Mouse (Mus musculus) embryonic stem cell, embryonic (primary cell): ENCODE results near the gene Smarcc2.

Experiments
- CTCF ChIA-PET, 4 experiments: fragments of 300-600 bp in 2 of 4; fragments of 350-600 bp in 2 of 4; sonication (Branson Sonifier 250); formaldehyde crosslinking; loops; one replicate each; lab custom pipeline; 2022; ENCODE audit warnings: inconsistent platforms in 2 of 4; lab: Charles Lee
- POLR2A ChIA-PET, 4 experiments: fragments of 300-600 bp in 2 of 4; fragments of 350-600 bp in 2 of 4; sonication (Branson Sonifier 250); formaldehyde crosslinking; loops; one replicate each; lab custom pipeline; 2022; ENCODE audit warnings: antibody characterized with exemption in 4 of 4, inconsistent platforms in 1 of 4; lab: Charles Lee

Smarcc2 gene

GRCm38 (mm10) chr10:128458719-128459408 lies at the start of gene Smarcc2:
TSS of gene Smarcc2 (plus strand) at chr10:128459248.
- ChIA-PET CTCF (interaction anchor here in 3 of 4 experiments (0.6 to 2.1 kb wide), 7 partner anchors 10 to 412 kb away, joined by 3 to 8 read pairs (median 3); no protein-coding TSS in a partner anchor), POLR2A (interaction anchor here (1.0 to 4.9 kb wide), 15 partner anchors 10 to 136 kb away, joined by 3 to 31 read pairs (median 6); partner anchors contain the start of genes Esyt1 (in 2 of the 4), Zc3h10 (in 2 of the 4), Cnpy2 (in 1 of the 4) and Myl6 (in 1 of the 4))

GRCm38 (mm10) chr10:128409692-128410559 lies 49.1 kb upstream of the Smarcc2 start:
- ChIA-PET CTCF (interaction anchor here in 3 of 4 experiments (0.7 to 2.5 kb wide), 14 partner anchors 11 to 503 kb away, joined by 3 to 19 read pairs (median 7); partner anchors contain the start of genes Ankrd52 (in 1 of the 3), Coq10a (in 1 of the 3), Esyt1 (in 1 of the 3) and Pa2g4 (in 1 of the 3)), POLR2A (interaction anchor here in 3 of 4 experiments (0.5 to 3.8 kb wide), 25 partner anchors 10 to 327 kb away, joined by 3 to 43 read pairs (median 13); partner anchors contain the start of genes Coq10a (in 2 of the 3), Myl6 (in 2 of the 3), Ankrd52 (in 1 of the 3) and Atp5b (in 1 of the 3))

GRCm38 (mm10) chr10:128410560-128410845 lies 48.5 kb upstream of the Smarcc2 start:
- POLR2A ChIA-PET = interaction anchor here in 3 of 4 experiments (0.5 to 3.8 kb wide), 51 partner anchors 8 to 742 kb away, joined by 3 to 43 read pairs (median 10); partner anchors contain the start of genes Ankrd52 (in 3 of the 3), Coq10a (in 3 of the 3), Myl6b (in 3 of the 3) and Myl6 (in 2 of the 3)
- CTCF ChIA-PET = interaction anchor here (0.7 to 2.5 kb wide), 26 partner anchors 11 to 850 kb away, joined by 3 to 19 read pairs (median 6); partner anchors contain the start of genes Ankrd52 (in 1 of the 4), Coq10a (in 1 of the 4), Erbb3 (in 1 of the 4) and Esyt1 (in 1 of the 4)

GRCm38 (mm10) chr10:128411211-128412054 lies 47.6 kb upstream of the Smarcc2 start, which contains the start of the genes Nabp2 and Rnf41:
TSS of gene Nabp2 (minus strand) at chr10:128411492.
TSS of gene Rnf41 (plus strand) at chr10:128411657.
- CTCF ChIA-PET = interaction anchor here (0.5 to 2.5 kb wide), 66 partner anchors 9 to 1590 kb away, joined by 3 to 19 read pairs (median 4); partner anchors contain the start of genes Esyt1 (in 3 of the 4), Ankrd52 (in 2 of the 4), Myl6 (in 2 of the 4) and Baz2a (in 1 of the 4)
- POLR2A ChIA-PET = interaction anchor here (0.5 to 3.8 kb wide), 154 partner anchors 9 to 1072 kb away, joined by 3 to 43 read pairs (median 5); partner anchors contain the start of genes Ankrd52 (in 3 of the 4), Cnpy2 (in 3 of the 4), Coq10a (in 3 of the 4) and Esyt1 (in 3 of the 4)

GRCm38 (mm10) chr10:128412055-128412381 lies 47.0 kb upstream of the Smarcc2 start:
- ChIA-PET CTCF (interaction anchor here (0.6 to 2.5 kb wide), 41 partner anchors 8 to 851 kb away, joined by 3 to 19 read pairs (median 5); partner anchors contain the start of genes Esyt1 (in 3 of the 4), Ankrd52 (in 2 of the 4), Baz2a (in 1 of the 4) and Cnpy2 (in 1 of the 4)), POLR2A (interaction anchor here (0.5 to 3.8 kb wide), 122 partner anchors 9 to 750 kb away, joined by 3 to 43 read pairs (median 6); partner anchors contain the start of genes Ankrd52 (in 3 of the 4), Cnpy2 (in 3 of the 4), Myl6b (in 3 of the 4) and Stat2 (in 3 of the 4))

GRCm38 (mm10) chr10:128412558-128412957 lies 46.5 kb upstream of the Smarcc2 start:
- POLR2A ChIA-PET = interaction anchor here (0.6 to 3.8 kb wide), 46 partner anchors 8 to 744 kb away, joined by 3 to 43 read pairs (median 10); partner anchors contain the start of genes Zc3h10 (in 3 of the 4), Ankrd52 (in 2 of the 4), Cnpy2 (in 2 of the 4) and Coq10a (in 2 of the 4)
- CTCF ChIA-PET = interaction anchor here in 3 of 4 experiments (0.6 to 2.3 kb wide), 12 partner anchors 15 to 322 kb away, joined by 3 to 11 read pairs (median 4); partner anchors contain the start of genes Ankrd52 (in 1 of the 3), Baz2a (in 1 of the 3) and Myl6 (in 1 of the 3)

- POLR2A ChIA-PET = interaction anchor here (0.6 to 3.2 kb wide), 9 partner anchors 9 to 166 kb away, joined by 3 to 18 read pairs (median 6); partner anchors contain the start of genes Esyt1 (in 1 of the 4), Myl6b (in 1 of the 4) and Stat2 (in 1 of the 4)
- CTCF ChIA-PET = interaction anchor here in 1 of 4 experiments (1.9 kb wide), 1 partner anchor 54 kb away, joined by 6 read pairs; no protein-coding TSS in a partner anchor
These were observed 46.0 kb upstream of the Smarcc2 start for GRCm38 (mm10) chr10:128413076-128413475.

- CTCF ChIA-PET = no interaction called here
- POLR2A ChIA-PET = no interaction called here
These were observed 44.2 kb upstream of the Smarcc2 start for GRCm38 (mm10) chr10:128414848-128415247.

GRCm38 (mm10) chr10:128422426-128422825 lies 36.6 kb upstream of the Smarcc2 start:
- CTCF ChIA-PET = no interaction called here
- POLR2A ChIA-PET = interaction anchor here in 2 of 4 experiments (2.8 to 3.7 kb wide), 2 partner anchors 11 kb away, joined by 10 to 23 read pairs; partner anchors contain the start of genes Nabp2 (in 2 of the 2) and Rnf41 (in 2 of the 2)

GRCm38 (mm10) chr10:128424604-128425003 lies 34.4 kb upstream of the Smarcc2 start:
- CTCF ChIA-PET = interaction anchor here in 1 of 4 experiments (1.4 kb wide), 1 partner anchor 14 kb away, joined by 4 read pairs; the partner anchor contains the start of genes Nabp2 and Rnf41
- POLR2A ChIA-PET = no interaction called here

- CTCF ChIA-PET = interaction anchor here in 1 of 4 experiments (0.9 to 1.4 kb wide), 2 partner anchors 14 to 783 kb away, joined by 3 to 4 read pairs; partner anchors contain the start of genes Nabp2 and Rnf41
These were observed 33.8 kb upstream of the Smarcc2 start for GRCm38 (mm10) chr10:128425260-128425659.

GRCm38 (mm10) chr10:128429052-128429451 lies 30.0 kb upstream of the Smarcc2 start:
- CTCF ChIA-PET = interaction anchor here in 2 of 4 experiments (1.0 to 1.2 kb wide), 2 partner anchors 17 to 155 kb away, joined by 3 to 4 read pairs; partner anchors contain the start of genes Nabp2 (in 1 of the 2) and Rnf41 (in 1 of the 2)
- POLR2A ChIA-PET = interaction anchor here in 1 of 4 experiments (3.0 kb wide), 1 partner anchor 18 kb away, joined by 15 read pairs; the partner anchor contains the start of genes Nabp2 and Rnf41

More at GRCm38 (mm10) chr10:128425260-128425659, 33.8 kb upstream of the Smarcc2 start:
- POLR2A ChIA-PET = interaction anchor here in 2 of 4 experiments (0.9 to 1.7 kb wide), 3 partner anchors 14 to 103 kb away, joined by 3 to 6 read pairs (median 3); partner anchors contain the start of genes Cnpy2 (in 1 of the 2), Nabp2 (in 1 of the 2) and Rnf41 (in 1 of the 2)

- POLR2A ChIA-PET = interaction anchor here in 3 of 4 experiments (0.7 to 3.0 kb wide), 4 partner anchors 10 to 117 kb away, joined by 3 to 15 read pairs (median 6); partner anchors contain the start of genes Nabp2 (in 2 of the 3) and Rnf41 (in 2 of the 3)
- CTCF ChIA-PET = interaction anchor here in 2 of 4 experiments (0.5 to 1.0 kb wide), 2 partner anchors 57 to 155 kb away, joined by 3 to 4 read pairs; no protein-coding TSS in a partner anchor
These were observed 29.6 kb upstream of the Smarcc2 start for GRCm38 (mm10) chr10:128429454-128429853.

- CTCF ChIA-PET = no interaction called here
- POLR2A ChIA-PET = interaction anchor here in 1 of 4 experiments (0.7 kb wide), 1 partner anchor 14 kb away, joined by 5 read pairs; no protein-coding TSS in a partner anchor
These were observed 25.6 kb upstream of the Smarcc2 start for GRCm38 (mm10) chr10:128433417-128433816.

GRCm38 (mm10) chr10:128434681-128435080 lies 24.4 kb upstream of the Smarcc2 start:
- CTCF ChIA-PET = interaction anchor here in 1 of 4 experiments (0.6 kb wide), 2 partner anchors 77 to 306 kb away, joined by 4 read pairs; no protein-coding TSS in a partner anchor
- POLR2A ChIA-PET = interaction anchor here in 1 of 4 experiments (0.8 kb wide), 1 partner anchor 24 kb away, joined by 3 read pairs; the partner anchor contains the start of genes Nabp2 and Rnf41
